Mouse (Mus musculus): ENCODE measurements around the gene Cavin3. TPM values are rescaled to one million over a fixed set of nuclear protein-coding genes. Genes with fewer than 3 reads are reported as not detected.

The Cavin3 gene
- 14.0 and 15.1 TPM in 2 replicates for polyA plus RNA-seq (2015; fragmentation: Nextera tagmentation; extraction: Ambion mirVana)

DNA sequence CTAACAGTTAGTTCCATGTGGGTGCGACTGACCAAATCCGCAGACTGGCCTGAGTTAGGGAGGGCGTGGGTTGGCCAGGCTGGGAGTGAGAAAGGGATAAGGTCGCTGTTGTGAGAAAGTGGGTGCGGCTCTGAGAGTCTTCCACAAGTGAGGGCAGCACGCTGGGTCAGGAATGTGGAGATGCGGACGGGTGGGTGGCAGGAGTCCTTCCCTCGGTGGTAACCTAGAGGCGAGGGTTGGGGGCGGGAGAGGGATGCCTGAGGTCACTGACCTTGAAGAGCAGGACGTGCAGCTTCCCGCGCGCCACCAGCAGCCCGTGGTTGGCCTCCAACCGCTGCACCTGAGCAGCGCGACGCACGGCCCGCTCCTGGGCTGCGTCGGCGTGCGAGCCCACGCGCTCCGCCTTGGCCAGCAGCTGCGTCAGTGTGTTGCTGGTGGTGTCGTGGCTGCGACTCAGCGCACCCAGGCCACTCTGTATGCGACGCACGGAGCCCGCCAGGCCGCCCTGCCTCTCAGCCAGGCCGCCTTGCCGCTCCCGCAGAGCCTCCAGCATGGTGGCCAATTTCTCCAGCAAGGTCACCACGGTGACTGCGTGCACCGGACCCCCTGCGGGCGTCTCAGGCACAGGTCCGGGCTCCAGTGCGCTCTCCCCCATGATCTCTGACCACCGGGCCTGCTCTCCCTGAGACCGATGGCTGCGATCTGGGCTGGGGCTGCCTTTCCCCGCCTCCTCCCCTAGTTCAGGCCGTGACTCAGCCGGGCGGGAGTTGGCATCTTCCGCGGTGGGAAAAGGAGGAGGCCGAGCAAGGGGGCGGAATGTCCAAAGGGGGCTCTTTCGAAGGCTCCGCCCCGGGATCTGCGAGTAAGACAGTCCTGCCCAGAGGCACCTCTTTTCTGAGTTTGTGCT is at the start of gene Cavin3:
Cavin3 (minus strand) TSS at position 796 of the 907 bp plus-strand sequence.
- DNase-seq (ENCODE audit: low spot score), result no peak

DNA sequence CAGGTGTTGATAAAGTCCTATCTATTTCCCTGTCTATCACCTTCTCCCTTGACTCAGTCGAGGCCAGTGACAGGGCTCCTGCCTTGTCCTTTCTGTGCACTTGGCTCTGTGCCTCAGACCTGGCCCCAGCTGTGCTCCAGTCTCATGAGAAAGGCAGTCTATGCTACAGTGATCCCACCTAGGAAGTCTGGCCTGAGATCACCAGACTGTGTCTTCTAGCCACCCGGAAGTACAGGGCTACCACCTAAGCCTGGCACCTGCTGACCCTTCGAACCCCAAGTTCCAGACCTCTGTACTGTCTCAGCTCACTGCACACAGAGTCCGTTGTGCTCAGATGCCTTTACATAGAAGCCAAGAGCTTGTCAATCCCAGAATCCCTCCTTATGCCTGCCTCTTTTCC is 46.0 kb upstream of the Cavin3 start:
- no peak for DNase-seq (ENCODE audit: low spot score)

DNA sequence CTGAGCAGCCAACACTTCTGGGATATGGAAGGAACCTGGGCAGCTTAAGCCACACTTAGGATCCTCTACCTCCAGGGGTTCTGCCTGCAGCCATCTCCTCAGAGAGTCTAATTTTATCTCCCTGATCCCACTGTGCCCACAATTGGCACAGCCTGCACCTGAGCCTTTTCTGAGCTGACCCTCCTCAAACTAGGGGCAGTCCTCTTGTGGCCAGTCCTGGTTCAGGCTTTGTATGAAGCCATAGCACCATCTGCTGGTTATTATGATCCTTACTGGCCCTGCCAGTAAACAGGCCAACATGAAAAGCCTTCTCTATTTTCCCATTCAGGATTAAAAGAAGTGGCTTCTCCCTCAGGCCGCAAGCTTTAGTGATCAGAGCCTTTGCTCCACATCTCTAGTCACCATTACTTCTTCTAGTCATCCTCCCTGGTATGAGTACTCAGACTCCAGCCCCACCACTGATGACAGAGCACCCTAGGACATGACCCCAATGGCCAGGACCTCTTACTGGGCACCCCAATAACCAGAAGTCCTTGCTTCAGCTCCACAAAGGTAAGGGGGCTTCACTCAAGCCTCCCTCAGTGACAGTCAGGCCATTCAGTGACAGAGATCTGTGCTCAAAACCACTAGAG is 45.3 kb upstream of the Cavin3 start:
- no peak for DNase-seq (ENCODE audit: low spot score)

DNA sequence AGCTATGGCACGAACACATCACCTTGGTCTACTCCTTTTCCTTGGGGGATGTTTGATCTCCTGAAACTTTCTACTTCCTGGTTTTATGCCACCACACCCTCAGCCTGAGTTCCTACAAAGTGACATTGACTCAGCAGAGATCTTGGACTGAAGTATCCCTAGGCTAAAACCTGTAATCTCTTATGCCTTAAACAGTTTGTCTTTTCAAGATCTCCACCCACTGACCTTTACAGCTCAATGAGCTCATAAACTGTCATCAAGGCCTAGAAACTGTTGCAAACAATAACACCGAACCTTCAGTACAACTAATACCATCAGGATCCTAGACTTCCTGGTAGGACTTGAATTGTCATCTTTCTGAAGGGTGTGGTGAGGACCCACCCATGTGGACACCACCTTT is 42.1 kb upstream of the Cavin3 start:
- no peak for DNase-seq (ENCODE audit: low spot score)

DNA sequence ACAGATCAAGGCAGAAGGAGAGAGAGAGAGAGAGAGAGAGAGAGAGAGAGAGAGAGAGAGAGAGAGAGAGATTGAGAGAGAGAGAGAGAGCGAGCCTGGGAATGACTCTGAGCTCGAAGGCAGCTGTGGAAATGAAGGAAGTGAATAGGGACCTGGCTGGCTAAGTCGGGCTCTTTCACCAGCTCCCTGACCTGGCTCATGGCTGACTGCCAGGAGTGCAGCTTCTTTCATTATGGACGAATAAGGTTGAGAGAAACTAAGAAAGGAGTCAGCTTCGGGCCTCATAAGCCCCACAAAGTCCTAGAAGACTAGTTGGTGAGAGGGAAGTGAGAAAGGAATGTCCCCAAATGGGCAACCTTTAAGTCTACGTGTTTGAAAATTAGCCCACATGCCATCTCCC is 38.1 kb upstream of the Cavin3 start:
- no peak for DNase-seq (ENCODE audit: low spot score)

DNA sequence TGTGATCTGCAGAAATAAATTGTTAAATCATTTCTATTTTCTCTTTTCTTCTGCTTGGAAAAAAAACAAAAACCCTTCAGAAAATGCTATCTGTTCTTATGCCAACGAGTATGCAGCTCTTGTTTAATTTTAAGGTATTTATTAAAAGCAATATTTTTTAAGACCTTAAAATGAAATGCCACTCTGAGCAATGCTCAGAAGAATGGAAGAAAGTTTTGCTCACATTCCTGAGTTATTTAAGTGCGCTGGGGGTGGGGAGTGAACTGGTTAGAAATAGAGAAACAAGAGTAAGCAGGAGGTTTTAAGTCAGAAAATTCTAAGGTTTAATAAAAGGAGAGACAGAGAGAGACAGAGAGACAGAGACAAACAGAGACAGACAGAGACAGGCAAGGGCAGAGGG is 37.7 kb upstream of the Cavin3 start:
- DNase-seq (ENCODE audit: low spot score), result no peak

DNA sequence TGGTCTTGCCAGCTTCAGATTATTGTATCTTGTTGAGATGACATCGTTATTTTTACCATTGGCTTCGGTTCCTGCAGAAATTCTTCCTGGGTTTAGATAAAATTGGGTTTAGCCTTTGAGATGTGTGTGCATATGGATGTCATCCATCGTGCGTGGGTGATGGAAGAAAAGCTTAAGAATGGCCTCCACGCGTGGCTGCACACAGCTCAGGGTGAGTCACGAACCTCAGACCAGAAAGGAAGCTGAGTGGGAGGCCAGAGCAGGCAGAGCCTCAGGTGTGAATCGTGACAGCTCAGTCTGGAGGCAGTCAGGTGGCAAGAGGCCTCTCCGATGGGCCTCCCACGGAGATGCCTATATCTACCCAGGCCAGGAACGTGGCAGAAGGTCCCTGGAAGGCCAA is 37.2 kb upstream of the Cavin3 start:
- no peak for DNase-seq (ENCODE audit: low spot score)

DNA sequence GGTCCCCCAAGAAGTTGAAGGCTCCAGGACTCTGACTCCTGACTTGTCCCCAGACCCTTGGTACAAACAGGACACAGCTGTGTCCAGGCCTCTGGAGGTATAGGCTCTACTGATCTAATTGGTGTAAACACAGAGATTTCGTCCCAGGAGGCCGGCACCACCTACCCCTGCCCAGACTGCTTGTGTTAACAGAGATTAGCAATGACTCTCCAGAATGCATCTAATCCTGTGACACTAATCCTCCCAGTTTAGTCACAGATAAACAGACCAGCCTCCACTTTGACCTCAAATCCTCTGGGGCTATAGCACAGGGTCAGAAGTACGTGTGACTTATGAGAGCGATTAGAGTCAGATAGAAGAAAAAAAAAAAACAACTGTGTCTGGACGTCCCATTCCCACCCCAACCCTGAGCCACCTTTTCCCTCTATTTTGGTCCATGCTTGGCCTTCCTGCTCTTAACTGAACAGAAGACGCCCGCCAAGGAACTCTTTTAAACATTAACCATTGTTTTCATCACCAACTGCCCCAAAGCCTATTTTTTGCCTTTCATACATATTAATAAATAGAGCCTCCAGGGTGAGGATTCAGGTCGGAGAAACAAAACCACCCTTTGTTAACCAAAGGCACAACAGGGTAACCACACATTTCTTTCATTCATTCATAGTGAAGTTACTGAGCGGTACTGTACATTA is 34.7 kb upstream of the Cavin3 start:
- DNase-seq (ENCODE audit: low spot score), result no peak

DNA sequence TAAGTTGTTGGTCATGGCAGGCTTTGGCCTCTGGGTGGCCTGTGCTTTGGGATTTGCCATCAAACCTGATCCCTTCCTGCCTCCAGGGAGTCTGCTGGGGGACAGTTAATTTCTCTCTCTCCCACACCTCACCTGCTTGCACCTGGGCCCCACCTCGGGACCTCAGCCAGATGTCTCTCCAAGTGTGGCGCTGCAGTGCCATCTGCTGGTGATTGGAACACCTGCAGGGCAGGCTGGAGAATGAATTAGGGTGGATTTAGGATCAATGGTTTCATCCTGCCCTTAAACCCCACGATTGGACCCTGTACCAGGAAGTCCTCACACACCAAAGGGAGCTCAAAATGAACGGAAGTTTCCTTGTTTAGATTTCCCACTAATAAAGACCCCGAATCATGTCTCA is 33.1 kb upstream of the Cavin3 start:
- DNase-seq (ENCODE audit: low spot score), result peak; percentile 54

DNA sequence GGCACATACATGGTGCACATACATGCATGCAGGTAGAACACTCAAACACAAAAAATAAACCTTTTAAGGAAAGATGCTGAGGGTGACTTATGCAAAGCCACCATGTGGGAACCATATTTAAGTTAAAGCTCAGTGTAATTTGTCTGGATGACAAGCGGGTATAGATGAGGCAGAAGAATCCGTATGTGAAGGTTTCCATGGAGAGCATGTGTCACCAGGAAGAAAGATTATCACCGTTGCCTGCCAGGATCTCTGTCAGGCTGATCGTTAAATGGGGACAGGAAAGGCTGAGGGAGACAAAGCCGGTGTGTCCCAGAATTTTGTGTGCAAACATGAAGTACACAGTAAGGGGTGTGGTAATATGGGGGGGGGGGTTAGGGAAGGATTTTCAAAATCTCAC is 32.5 kb upstream of the Cavin3 start:
- no peak for DNase-seq (ENCODE audit: low spot score)

DNA sequence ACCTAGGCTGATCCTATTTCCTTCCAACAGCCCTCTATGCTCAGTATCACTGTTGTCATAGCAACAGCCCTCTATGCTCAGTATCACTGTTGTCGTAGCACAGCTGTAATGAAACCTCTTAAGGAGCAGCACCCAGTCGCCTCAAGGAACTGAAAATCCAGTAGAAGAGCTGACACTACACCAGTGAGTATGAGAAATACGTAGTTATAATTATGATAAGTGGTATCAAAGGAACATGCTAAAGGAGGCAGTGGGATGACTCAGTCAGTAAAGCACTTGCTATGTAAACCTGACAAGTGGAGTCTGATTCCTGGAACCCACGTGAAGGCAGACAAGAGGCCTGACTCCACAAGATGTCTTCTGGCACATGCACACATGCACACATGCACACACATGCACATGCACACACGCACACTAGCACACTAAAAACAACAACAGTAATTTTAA is 31.8 kb upstream of the Cavin3 start:
- DNase-seq (ENCODE audit: low spot score), result no peak

DNA sequence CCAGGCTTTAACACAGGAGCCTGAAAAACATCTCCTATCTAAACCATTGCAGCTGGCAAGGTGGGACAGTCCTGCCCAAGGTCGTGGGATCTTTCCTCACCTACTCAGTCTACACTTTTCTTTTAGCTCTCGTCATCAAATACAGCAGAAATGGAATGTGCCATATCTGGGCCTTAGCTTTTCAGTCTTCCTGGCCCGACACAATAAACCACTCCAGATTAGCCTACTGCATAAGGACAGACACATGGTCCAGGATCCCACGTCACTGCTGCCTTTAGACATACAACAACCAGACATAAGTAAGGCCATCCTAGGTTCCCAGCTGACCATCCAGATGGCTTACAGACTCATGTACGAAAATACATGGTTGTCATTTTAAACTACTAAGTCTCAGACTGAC is 28.0 kb upstream of the Cavin3 start:
- DNase-seq (ENCODE audit: low spot score), result no peak

DNA sequence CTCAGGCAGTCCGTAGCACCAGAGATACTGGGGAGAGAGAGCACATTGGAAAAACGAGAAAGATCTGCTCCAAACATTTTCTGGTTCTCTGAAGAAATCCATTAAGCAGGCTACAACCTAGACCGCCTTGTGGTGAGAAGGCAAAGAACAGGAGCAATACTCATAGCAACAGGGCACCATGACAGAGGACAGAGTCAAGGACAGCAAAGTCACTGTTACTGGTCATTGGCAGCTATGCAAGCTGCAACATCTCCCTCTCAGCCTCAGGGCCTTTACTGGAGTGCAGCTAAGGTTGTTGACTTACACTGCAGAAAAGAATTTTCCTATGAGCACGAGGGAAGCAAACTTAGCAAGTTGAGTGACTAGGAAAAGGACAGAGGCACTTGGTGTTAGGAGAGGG is 25.2 kb upstream of the Cavin3 start:
- DNase-seq (ENCODE audit: low spot score), result no peak

DNA sequence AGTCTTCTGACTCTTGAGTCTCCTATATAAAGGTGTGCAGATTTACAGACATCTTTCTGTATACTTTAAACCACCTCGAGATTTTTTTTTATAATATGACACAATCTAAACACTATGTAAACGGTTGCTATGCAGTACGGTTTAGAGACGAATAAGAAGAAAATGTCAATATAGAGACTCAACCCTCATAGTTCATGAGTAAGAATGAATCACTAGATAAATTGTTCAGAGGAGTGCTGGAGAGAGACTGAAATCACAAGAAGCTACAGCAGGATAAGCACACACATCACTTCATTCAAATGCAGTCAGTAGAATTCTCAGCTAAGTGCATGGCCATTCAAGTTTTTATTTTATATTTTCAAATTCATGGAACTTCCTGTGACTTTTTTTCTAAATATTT is 19.9 kb upstream of the Cavin3 start:
- DNase-seq (ENCODE audit: low spot score), result no peak

DNA sequence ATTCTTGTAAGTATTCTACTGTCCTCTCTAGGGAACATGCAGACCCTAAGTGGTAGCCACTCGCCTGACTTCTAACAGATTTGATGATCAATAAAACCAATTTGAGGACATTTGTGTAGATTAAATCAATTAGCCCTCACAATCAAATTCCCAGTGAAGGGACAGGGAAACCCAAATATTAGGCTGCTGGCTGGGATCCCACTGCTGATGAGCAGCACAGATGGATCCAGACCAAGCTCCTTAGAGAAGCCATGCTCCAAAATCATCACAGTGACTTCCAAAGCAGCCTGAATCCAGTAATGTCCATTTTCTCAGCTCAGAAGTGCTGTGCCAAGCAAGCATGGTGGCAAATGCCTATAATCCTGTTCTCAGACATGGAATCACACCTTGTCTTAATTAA is 17.6 kb upstream of the Cavin3 start:
- DNase-seq (ENCODE audit: low spot score), result no peak

DNA sequence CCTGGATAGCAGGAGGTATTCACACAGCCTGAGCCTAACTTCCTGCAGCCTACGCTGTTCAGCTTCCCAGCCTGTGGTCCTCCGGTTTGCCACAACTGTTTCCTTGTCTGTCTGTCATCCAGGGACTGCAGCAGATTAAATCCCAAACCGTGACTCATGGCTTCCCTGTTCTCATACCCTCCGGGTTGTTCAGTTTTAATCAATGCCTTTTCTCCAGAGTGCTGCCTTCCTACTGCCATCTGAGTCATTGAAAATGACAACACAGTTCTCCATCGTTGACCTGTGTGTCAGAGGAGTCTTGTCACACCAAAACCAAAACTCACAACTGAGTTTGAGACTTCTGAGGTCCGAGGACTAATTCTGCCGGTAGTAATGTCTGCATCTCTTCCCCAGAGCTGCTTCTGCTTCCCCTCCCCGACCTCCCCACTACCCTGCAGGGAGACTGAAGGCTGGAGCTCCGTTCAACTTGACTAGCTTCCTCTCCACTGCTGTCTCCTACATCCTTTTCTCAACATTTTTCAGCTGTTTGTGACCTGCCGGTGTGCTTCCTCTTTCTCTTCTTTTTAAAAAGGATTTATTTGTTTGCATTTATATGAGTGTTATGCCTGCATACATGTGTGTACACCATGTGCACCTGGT is 16.9 kb upstream of the Cavin3 start:
- no peak for DNase-seq (ENCODE audit: low spot score)

DNA sequence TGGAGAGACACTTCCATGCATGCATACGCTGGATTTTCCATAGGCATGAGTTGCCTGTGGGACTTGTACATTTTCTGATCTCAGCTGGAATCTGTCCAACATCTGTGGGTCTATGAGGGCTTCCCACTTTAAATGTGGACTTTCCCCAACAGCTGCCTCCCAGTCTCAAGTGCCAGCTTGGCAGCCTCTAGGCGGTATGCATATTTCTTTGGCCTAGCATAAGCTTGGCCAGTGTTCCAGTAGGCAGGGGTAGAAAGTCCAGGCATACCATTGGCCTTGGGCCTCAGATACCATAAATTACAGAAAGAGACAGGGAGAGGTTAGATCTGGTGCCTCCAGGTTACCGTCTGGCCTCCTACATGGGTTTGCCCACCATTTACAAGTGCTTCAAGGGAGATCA is 15.8 kb upstream of the Cavin3 start:
- no peak for DNase-seq (ENCODE audit: low spot score)

DNA sequence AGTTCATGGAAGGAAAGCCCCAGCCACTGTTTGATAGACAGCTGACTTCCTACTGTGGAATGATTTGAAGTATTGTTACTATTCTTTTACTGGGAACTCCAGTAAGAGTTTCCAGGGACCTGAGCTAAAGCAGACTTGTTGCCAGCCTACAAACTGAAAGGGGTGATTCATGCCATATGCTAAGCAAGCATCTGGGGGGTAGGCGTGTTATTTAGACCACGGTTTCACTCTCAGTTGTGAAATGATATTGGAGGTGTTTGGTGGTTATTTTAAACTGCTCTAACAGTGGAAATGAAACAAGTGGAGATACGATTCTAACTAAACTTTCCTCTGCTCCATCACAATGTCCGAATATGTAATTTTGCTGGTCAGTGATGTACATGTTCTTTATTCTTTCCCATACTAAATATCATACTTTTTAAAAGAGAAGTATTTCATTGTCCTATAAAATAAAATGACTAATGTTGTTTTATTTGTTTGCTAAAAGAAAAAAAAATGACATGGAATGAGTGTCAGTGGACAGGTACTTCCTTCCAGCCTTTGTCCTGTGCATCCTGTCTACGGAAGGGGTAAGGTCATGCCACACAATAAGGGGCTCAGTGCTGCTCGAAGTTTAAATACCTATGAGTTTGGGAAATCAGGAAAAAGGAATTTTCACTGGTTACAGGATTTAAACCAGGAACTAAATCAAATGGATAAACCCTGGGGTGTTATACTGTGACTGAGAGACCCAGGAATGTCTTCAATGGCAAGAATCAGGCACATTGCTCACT is 5.2 kb upstream of the Cavin3 start:
- no peak for DNase-seq (ENCODE audit: low spot score)

DNA sequence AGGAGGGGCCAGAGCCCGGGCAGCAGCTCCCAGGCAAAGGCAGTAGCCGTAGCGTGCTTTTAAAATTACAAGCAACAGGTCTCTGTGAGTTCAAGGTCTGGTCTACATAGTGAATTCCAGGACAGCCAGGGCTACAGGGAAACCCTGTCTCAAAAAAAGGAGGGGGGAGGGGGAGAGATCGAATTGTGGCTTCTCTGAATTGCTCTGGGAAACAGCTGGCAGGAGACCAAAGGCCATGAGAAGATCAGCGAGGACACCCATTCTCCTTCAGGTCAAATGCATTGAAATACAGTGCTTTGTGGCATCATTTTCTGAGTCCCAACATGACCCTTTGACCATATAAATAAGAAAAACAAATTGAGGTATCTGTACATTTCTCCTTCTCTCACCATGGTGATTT is 2.9 kb upstream of the Cavin3 start:
- DNase-seq (ENCODE audit: low spot score), result no peak

DNA sequence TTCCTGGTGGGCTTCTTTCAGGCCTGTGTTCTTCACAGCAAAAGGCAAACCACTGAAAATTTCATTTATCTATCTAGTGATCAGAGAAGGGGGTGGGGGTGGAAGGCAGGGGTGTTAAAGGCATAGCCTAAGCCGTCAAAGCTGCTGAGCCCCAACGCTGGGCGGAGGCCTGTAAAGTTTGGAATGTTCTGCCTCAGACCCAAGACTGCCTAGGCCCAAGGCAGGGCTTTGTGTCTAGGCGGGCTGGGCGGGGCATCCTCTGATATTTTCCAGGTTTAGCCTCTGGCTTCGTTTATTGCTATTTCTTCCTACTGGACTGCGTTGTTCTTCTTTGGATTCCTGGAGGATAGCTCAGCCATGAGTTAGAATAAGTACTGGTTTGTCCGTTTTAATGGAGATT is 326 bp upstream of the Cavin3 start:
- DNase-seq (ENCODE audit: low spot score), result no peak

All from thymus, postnatal 0 days (tissue).